Mouse (Mus musculus): ENCODE measurements around the gene Pigk.
"Not testable (repeated sequence)": the region's sequence is repeated elsewhere in the genome, so short reads cannot be mapped to it uniquely, and the experiment has no call there.

Gene Pigk

GRCm38 (mm10) chr3:152764516-152765312 is 50.8 kb downstream of the Pigk start:
- DNase-seq (ENCODE audit: low spot score in 2 of 2): no peak

GRCm38 (mm10) chr3:152767485-152767884 is 53.6 kb downstream of the Pigk start:
- DNase-seq (ENCODE audit: low spot score in 2 of 2): no peak

GRCm38 (mm10) chr3:152770056-152770455 is 56.2 kb downstream of the Pigk start:
- no peak for DNase-seq (ENCODE audit: low spot score in 2 of 2)

- DNase-seq (ENCODE audit: low spot score in 2 of 2): no peak
Measured at GRCm38 (mm10) chr3:152776363-152776762, 62.5 kb downstream of the Pigk start.

GRCm38 (mm10) chr3:152776872-152777540 is 63.1 kb downstream of the Pigk start:
- no peak for DNase-seq (ENCODE audit: low spot score in 2 of 2)

GRCm38 (mm10) chr3:152779819-152780218 is 65.9 kb downstream of the Pigk start:
- no peak for DNase-seq (ENCODE audit: low spot score in 2 of 2)

- peak; percentile 73 to 77 for DNase-seq (ENCODE audit: low spot score in 2 of 2)
Measured at GRCm38 (mm10) chr3:152783792-152784191, 69.9 kb downstream of the Pigk start.

GRCm38 (mm10) chr3:152784353-152784752 is 70.5 kb downstream of the Pigk start:
- not testable (repeated sequence) for DNase-seq (ENCODE audit: low spot score in 2 of 2)

- DNase-seq (ENCODE audit: low spot score in 2 of 2): not testable (repeated sequence)
Measured at GRCm38 (mm10) chr3:152788301-152788953, 74.5 kb downstream of the Pigk start.

GRCm38 (mm10) chr3:152792601-152793000 is 78.7 kb downstream of the Pigk start:
- DNase-seq (ENCODE audit: low spot score in 2 of 2): no peak

GRCm38 (mm10) chr3:152793006-152793405 is 79.1 kb downstream of the Pigk start:
- DNase-seq (ENCODE audit: low spot score in 2 of 2): no peak

- no peak for DNase-seq (ENCODE audit: low spot score in 2 of 2)
Measured at GRCm38 (mm10) chr3:152796216-152796615, 82.3 kb downstream of the Pigk start.

GRCm38 (mm10) chr3:152797354-152797753 is 83.5 kb downstream of the Pigk start:
- no peak for DNase-seq (ENCODE audit: low spot score in 2 of 2)

- DNase-seq (ENCODE audit: low spot score in 2 of 2): peak in 1 of 2 experiments; percentile 19
Measured at GRCm38 (mm10) chr3:152799738-152800431, 86.0 kb downstream of the Pigk start.

GRCm38 (mm10) chr3:152813905-152814304 is 100.0 kb downstream of the Pigk start:
- no peak for DNase-seq (ENCODE audit: low spot score in 2 of 2)

- no peak for DNase-seq (ENCODE audit: low spot score in 2 of 2)
Measured at GRCm38 (mm10) chr3:152815110-152815509, 101.2 kb downstream of the Pigk start.

- DNase-seq (ENCODE audit: low spot score in 2 of 2): no peak
Measured at GRCm38 (mm10) chr3:152820406-152820805, 106.5 kb downstream of the Pigk start.

- peak in 1 of 2 experiments; percentile 36 for DNase-seq (ENCODE audit: low spot score in 2 of 2)
Measured at GRCm38 (mm10) chr3:152821202-152821601, 107.3 kb downstream of the Pigk start.

GRCm38 (mm10) chr3:152831377-152831776 is 117.5 kb downstream of the Pigk start:
- no peak for DNase-seq (ENCODE audit: low spot score in 2 of 2)

GRCm38 (mm10) chr3:152831974-152832373 is 118.1 kb downstream of the Pigk start:
- DNase-seq (ENCODE audit: low spot score in 2 of 2): no peak

GRCm38 (mm10) chr3:152832436-152832835 is 118.5 kb downstream of the Pigk start:
- no peak for DNase-seq (ENCODE audit: low spot score in 2 of 2)

- DNase-seq (ENCODE audit: low spot score in 2 of 2): no peak
Measured at GRCm38 (mm10) chr3:152837407-152837806, 123.5 kb downstream of the Pigk start.
